Mouse (Mus musculus) lung, postnatal 0 days (tissue): ENCODE measurements around the gene Gm17490.

Experiments
- CTCF ChIP-seq: IDR thresholded peaks from 2 replicates; pipeline ENCODE4 v1.5.1; 2016; ENCODE audit warnings: antibody characterized with exemption, mild to moderate bottlenecking
- EP300 ChIP-seq: IDR thresholded peaks from 2 replicates; pipeline ENCODE4 v1.6.1; 2016; ENCODE audit warnings: antibody characterized with exemption, mild to moderate bottlenecking, control low read depth

DNA sequence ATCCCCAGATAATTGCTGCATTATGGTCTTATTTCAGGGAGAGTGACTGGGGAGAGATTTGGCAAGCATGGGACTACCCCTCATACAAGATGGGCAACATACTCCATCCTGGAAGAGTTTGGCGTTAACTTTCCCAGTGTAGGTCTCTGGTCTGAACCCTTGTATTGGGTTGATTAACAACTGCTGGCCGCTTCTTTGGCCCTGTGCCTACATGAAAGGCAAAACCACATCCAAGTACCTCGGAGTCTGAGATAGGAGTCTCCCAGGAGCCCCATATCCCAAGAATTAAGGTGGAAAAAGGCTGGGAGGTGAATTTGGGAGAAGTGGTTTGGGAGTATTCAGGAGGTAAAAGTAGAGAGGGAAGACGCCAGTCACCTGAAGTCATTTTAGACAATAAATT is 38.7 kb upstream of the Gm17490 start:
- TF ChIP-seq EP300 = no peak
- no peak for TF ChIP-seq CTCF
